Mouse (Mus musculus): ENCODE measurements around the gene Dnah2. TPM values are rescaled to one million over a fixed set of nuclear protein-coding genes. Genes with fewer than 3 reads are reported as not detected.

The Dnah2 gene
- total and polyA plus RNA-seq, 2 experiments from 2014 or later = 3.0 to 12.3 TPM

GRCm38 (mm10) chr11:69563373-69563772 is 14.5 kb upstream of the Dnah2 start:
- WGBS = 91% methylated on average over 13 of the region's 13 CpGs
- H3K4me2 ChIP-seq (ENCODE audit: low read depth) = no peak overlapping the region
- no peak overlapping the region for H3K9ac ChIP-seq
- H3K9me3 ChIP-seq (ENCODE audit: low read length) = no peaks in the 10 kb centered on the region
- H3K27ac ChIP-seq (ENCODE audit: low read depth, low read length) = no peak overlapping the region
- peaks cover 18% of the 10 kb centered on the region for H3K4me1 ChIP-seq (ENCODE audit: insufficient read depth)
- peaks cover 38% of the 10 kb centered on the region for H3K36me3 ChIP-seq (ENCODE audit: insufficient read depth)
- TF ChIP-seq CTCF (IDR thresholded peaks at IDR 0.05; ENCODE audit: low read depth) = no peak
- DNase-seq (no peak), ATAC-seq (no peak)
- H3K4me3 ChIP-seq (ENCODE audit: low read depth, low read length) = no peak overlapping the region
- H3K27me3 ChIP-seq (ENCODE audit: insufficient read depth, low read length) = no peaks in the 10 kb centered on the region

- no peaks in the 10 kb centered on the region for H3K9me3 ChIP-seq (ENCODE audit: low read length)
- H3K27me3 ChIP-seq (ENCODE audit: insufficient read depth, low read length) = no peaks in the 10 kb centered on the region
- H3K4me2 ChIP-seq (ENCODE audit: low read depth) = peak overlapping the region; percentile 91
- TF ChIP-seq CTCF (IDR thresholded peaks at IDR 0.05; ENCODE audit: low read depth) = peak; percentile 35; the same call in 1 of the 2 replicates
- DNase-seq = peak; percentile 65
- H3K27ac ChIP-seq (ENCODE audit: low read depth, low read length) = peak overlapping the region; percentile 81; the same call in 1 of the 2 replicates
- 21% methylated on average over 16 of the region's 16 CpGs for WGBS
- peak; percentile 63 for ATAC-seq
- H3K9ac ChIP-seq = peak overlapping the region; percentile 96
- H3K36me3 ChIP-seq (ENCODE audit: insufficient read depth) = peaks cover 27% of the 10 kb centered on the region
- peak overlapping the region; percentile 80 for H3K4me3 ChIP-seq (ENCODE audit: low read depth, low read length)
- peaks cover 28% of the 10 kb centered on the region for H3K4me1 ChIP-seq (ENCODE audit: insufficient read depth)
Measured at GRCm38 (mm10) chr11:69560896-69561854, 12.3 kb upstream of the Dnah2 start.

- TF ChIP-seq CTCF (IDR thresholded peaks at IDR 0.05; ENCODE audit: low read depth) = no peak
- peak within 1 kb of the TSS; percentile 80 for H3K4me3 ChIP-seq (ENCODE audit: low read depth, low read length)
- peak within 1 kb of the TSS; percentile 96 for H3K9ac ChIP-seq
- peak within 1 kb of the TSS; percentile 91 for H3K4me2 ChIP-seq (ENCODE audit: low read depth)
- no peaks in the 10 kb centered on the region for H3K9me3 ChIP-seq (ENCODE audit: low read length)
- peaks cover 28% of the 10 kb centered on the region for H3K4me1 ChIP-seq (ENCODE audit: insufficient read depth)
- H3K27ac ChIP-seq (ENCODE audit: low read depth, low read length) = peak within 1 kb of the TSS; percentile 81
- WGBS = 1% methylated on average over 57 of the region's 59 CpGs
- ATAC-seq (peak; percentile 83), DNase-seq (peak; percentile 80)
- peaks cover 31% of the 10 kb centered on the region for H3K36me3 ChIP-seq (ENCODE audit: insufficient read depth)
- no peaks in the 10 kb centered on the region for H3K27me3 ChIP-seq (ENCODE audit: insufficient read depth, low read length)
Measured at GRCm38 (mm10) chr11:69559851-69560765, 11.2 kb upstream of the Dnah2 start, which contains the start of gene Efnb3. Gene Efnb3 (minus strand): TSS chr11:69560205.

- peaks cover 29% of the 10 kb centered on the region for H3K4me1 ChIP-seq (ENCODE audit: insufficient read depth)
- peaks cover 39% of the 10 kb centered on the region for H3K36me3 ChIP-seq (ENCODE audit: insufficient read depth)
- no peak for TF ChIP-seq CTCF (IDR thresholded peaks at IDR 0.05; ENCODE audit: low read depth)
- H3K9me3 ChIP-seq (ENCODE audit: low read length) = no peaks in the 10 kb centered on the region
- ATAC-seq (no peak), DNase-seq (no peak)
- WGBS = 17% methylated on average over 5 of the region's 5 CpGs
- peak overlapping the region; percentile 80 for H3K4me3 ChIP-seq (ENCODE audit: low read depth, low read length)
- H3K27me3 ChIP-seq (ENCODE audit: insufficient read depth, low read length) = no peaks in the 10 kb centered on the region
- H3K4me2 ChIP-seq (ENCODE audit: low read depth) = peak overlapping the region; percentile 91
- peak overlapping the region; percentile 81 for H3K27ac ChIP-seq (ENCODE audit: low read depth, low read length)
- peak overlapping the region; percentile 96 for H3K9ac ChIP-seq
Measured at GRCm38 (mm10) chr11:69559183-69559582, 10.3 kb upstream of the Dnah2 start.

GRCm38 (mm10) chr11:69558756-69559155 is 9.8 kb upstream of the Dnah2 start:
- no peak for DNase-seq
- peak overlapping the region; percentile 91 for H3K4me2 ChIP-seq (ENCODE audit: low read depth)
- peaks cover 35% of the 10 kb centered on the region for H3K36me3 ChIP-seq (ENCODE audit: insufficient read depth)
- TF ChIP-seq CTCF (IDR thresholded peaks at IDR 0.05; ENCODE audit: low read depth) = no peak
- H3K4me3 ChIP-seq (ENCODE audit: low read depth, low read length) = peak overlapping the region; percentile 80
- peaks cover 31% of the 10 kb centered on the region for H3K4me1 ChIP-seq (ENCODE audit: insufficient read depth)
- no peak for ATAC-seq
- H3K9me3 ChIP-seq (ENCODE audit: low read length) = no peaks in the 10 kb centered on the region
- 54% methylated on average over 6 of the region's 6 CpGs for WGBS
- no peak overlapping the region for H3K27ac ChIP-seq (ENCODE audit: low read depth, low read length)
- peak overlapping the region; percentile 96 for H3K9ac ChIP-seq
- no peaks in the 10 kb centered on the region for H3K27me3 ChIP-seq (ENCODE audit: insufficient read depth, low read length)

GRCm38 (mm10) chr11:69557381-69557958 is 8.6 kb upstream of the Dnah2 start:
- ATAC-seq = peak; percentile 17; the same call in 1 of the 2 replicates
- Histone ChIP-seq H3K4me3 (ENCODE audit: low read depth, low read length) (peak overlapping the region; percentile 80), H3K4me2 (ENCODE audit: low read depth) (peak overlapping the region; percentile 91), H3K27ac (ENCODE audit: low read depth, low read length) (0 out of 2 replicates have a peak overlapping the region, but pooled peaks have one; percentile 45), H3K9me3 (ENCODE audit: low read length) (no peaks in the 10 kb centered on the region), H3K27me3 (ENCODE audit: insufficient read depth, low read length) (no peaks in the 10 kb centered on the region), H3K36me3 (ENCODE audit: insufficient read depth) (peaks cover 28% of the 10 kb centered on the region; the same call in 1 of the 2 replicates), H3K4me1 (ENCODE audit: insufficient read depth) (peaks cover 44% of the 10 kb centered on the region), H3K9ac (peak overlapping the region; percentile 96)
- DNase-seq = peak; percentile 86
- no peak for TF ChIP-seq CTCF (IDR thresholded peaks at IDR 0.05; ENCODE audit: low read depth)
- WGBS = 17% methylated on average over 14 of the region's 14 CpGs
